Mouse (Mus musculus) limb, embryonic 15.5 days (tissue): Measurements from ENCODE around the gene Arnt2. TPM values are rescaled to one million over a fixed set of nuclear protein-coding genes. Genes with fewer than 3 reads are reported as not detected.

Experiments
- ATAC-seq: fragments of 200-750 bp; cut with Nextera tagmentation; 2 replicates; pipeline ENCODE4 v1.8.0; 2017; ENCODE audit warnings: low read depth, moderate TSS enrichment; ENCODE audit not compliant: insufficient number of reproducible peaks, low FRiP score, low TSS enrichment
- H3K27ac ChIP-seq: fragments of 300-500 bp; sonication (generic); 2 replicates; pipeline ENCODE4 v1.5.1; 2015; ENCODE audit warnings: moderate library complexity, mild to moderate bottlenecking, inconsistent platforms
- H3K27me3 ChIP-seq: fragments of 300-500 bp; sonication (generic); 2 replicates; pipeline ENCODE4 v1.6.1; 2015; ENCODE audit warnings: inconsistent platforms
- H3K36me3 ChIP-seq: fragments of 300-500 bp; sonication (generic); 2 replicates; pipeline ENCODE4 v1.6.1; 2015; ENCODE audit warnings: inconsistent platforms
- H3K4me1 ChIP-seq: fragments of 300-500 bp; sonication (generic); 2 replicates; pipeline ENCODE4 v1.6.1; 2015; ENCODE audit warnings: inconsistent platforms
- H3K4me2 ChIP-seq: fragments of 300-500 bp; sonication (generic); 2 replicates; pipeline ENCODE4 v1.6.1; 2015; ENCODE audit warnings: mild to moderate bottlenecking, inconsistent platforms
- H3K4me3 ChIP-seq: fragments of 300-500 bp; sonication (generic); 2 replicates; pipeline ENCODE4 v1.5.1; 2015; ENCODE audit warnings: mild to moderate bottlenecking, inconsistent platforms
- H3K9ac ChIP-seq: fragments of 300-500 bp; sonication (generic); 2 replicates; pipeline ENCODE4 v1.6.1; 2015; ENCODE audit warnings: inconsistent platforms
- H3K9me3 ChIP-seq: fragments of 300-500 bp; sonication (generic); 2 replicates; pipeline ENCODE4 v1.6.1; 2016; ENCODE audit warnings: inconsistent platforms
- WGBS: fragments of 180-500 bp; shearing (Covaris S2); methylation state at CpG from one replicate; pipeline ENCODE4 v1.1.7; 2015; 5-methylcytosine and 5-hydroxymethylcytosine counted together
- polyA plus RNA-seq: library from polyadenylated mRNA; unstranded; fragments of >200 nt; fragmentation: Nextera tagmentation; extraction: Ambion mirVana; gene quantifications from 2 replicates; pipeline ENCODE4 v1.2.1, GENCODE M21; 2015

Gene Arnt2
- polyA plus RNA-seq, 1 experiment from 2014 or later: 7.3 TPM

DNA sequence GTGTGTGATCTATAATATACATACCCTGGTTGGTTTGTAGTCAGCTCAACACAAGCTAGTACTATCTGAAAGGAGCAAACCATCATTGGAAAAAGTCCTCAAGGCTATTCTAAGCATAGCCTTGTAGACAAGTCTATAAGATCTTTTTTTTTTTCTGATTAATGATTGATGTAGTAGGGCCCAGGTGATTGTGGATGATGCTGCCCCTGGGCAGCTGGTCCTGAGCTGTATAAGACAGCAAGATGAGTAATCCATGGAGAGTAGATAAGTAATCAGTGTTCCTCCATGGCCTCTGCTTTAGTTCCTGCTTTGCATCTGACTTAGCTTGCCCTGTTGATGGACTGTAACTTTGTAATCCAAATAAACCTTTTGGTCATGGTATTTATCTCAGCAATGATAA, 11.8 kb upstream of the Arnt2 start:
- Histone ChIP-seq H3K36me3 (no peaks in the 10 kb centered on the region), H3K9me3 (no peaks in the 10 kb centered on the region), H3K9ac (no peak overlapping the region), H3K27me3 (no peaks in the 10 kb centered on the region), H3K4me3 (no peak overlapping the region), H3K4me2 (no peak overlapping the region), H3K27ac (no peak overlapping the region), H3K4me1 (no peaks in the 10 kb centered on the region)
- no peak for ATAC-seq

GRCm38 (mm10) chr7:84421291-84421665, 11.3 kb upstream of the Arnt2 start:
- no peaks in the 10 kb centered on the region for H3K27me3 ChIP-seq
- no peaks in the 10 kb centered on the region for H3K9me3 ChIP-seq
- H3K27ac ChIP-seq: no peak overlapping the region
- no peak overlapping the region for H3K4me2 ChIP-seq
- H3K9ac ChIP-seq: no peak overlapping the region
- H3K4me3 ChIP-seq: no peak overlapping the region
- H3K4me1 ChIP-seq: no peaks in the 10 kb centered on the region
- H3K36me3 ChIP-seq: no peaks in the 10 kb centered on the region
- ATAC-seq: no peak

GRCm38 (mm10) chr7:84420581-84421290, 10.8 kb upstream of the Arnt2 start:
- no peak overlapping the region for H3K9ac ChIP-seq
- WGBS: 59% methylated on average over 3 of the region's 3 CpGs

GRCm38 (mm10) chr7:84417441-84417840, 7.5 kb upstream of the Arnt2 start:
- H3K4me1 ChIP-seq: no peaks in the 10 kb centered on the region
- H3K36me3 ChIP-seq: no peaks in the 10 kb centered on the region
- H3K9ac ChIP-seq: no peak overlapping the region
- no peak overlapping the region for H3K4me2 ChIP-seq
- ATAC-seq: no peak
- no peaks in the 10 kb centered on the region for H3K9me3 ChIP-seq
- no peaks in the 10 kb centered on the region for H3K27me3 ChIP-seq
- no peak overlapping the region for H3K27ac ChIP-seq
- no peak overlapping the region for H3K4me3 ChIP-seq

More at GRCm38 (mm10) chr7:84420581-84421290, 10.8 kb upstream of the Arnt2 start:
- H3K4me3 ChIP-seq: no peak overlapping the region
- no peaks in the 10 kb centered on the region for H3K9me3 ChIP-seq
- H3K27ac ChIP-seq: no peak overlapping the region
- no peaks in the 10 kb centered on the region for H3K4me1 ChIP-seq
- ATAC-seq: no peak
- H3K27me3 ChIP-seq: no peaks in the 10 kb centered on the region
- no peak overlapping the region for H3K4me2 ChIP-seq
- H3K36me3 ChIP-seq: no peaks in the 10 kb centered on the region

- Histone ChIP-seq H3K27me3 (no peaks in the 10 kb centered on the region), H3K9me3 (no peaks in the 10 kb centered on the region), H3K36me3 (no peaks in the 10 kb centered on the region), H3K9ac (no peak overlapping the region), H3K4me1 (peaks cover 13% of the 10 kb centered on the region), H3K4me3 (no peak overlapping the region), H3K4me2 (no peak overlapping the region), H3K27ac (no peak overlapping the region)
- WGBS: 76% methylated on average over 8 of the region's 8 CpGs
- ATAC-seq: no peak
These were observed 2.6 kb upstream of the Arnt2 start for GRCm38 (mm10) chr7:84412570-84412969.

DNA sequence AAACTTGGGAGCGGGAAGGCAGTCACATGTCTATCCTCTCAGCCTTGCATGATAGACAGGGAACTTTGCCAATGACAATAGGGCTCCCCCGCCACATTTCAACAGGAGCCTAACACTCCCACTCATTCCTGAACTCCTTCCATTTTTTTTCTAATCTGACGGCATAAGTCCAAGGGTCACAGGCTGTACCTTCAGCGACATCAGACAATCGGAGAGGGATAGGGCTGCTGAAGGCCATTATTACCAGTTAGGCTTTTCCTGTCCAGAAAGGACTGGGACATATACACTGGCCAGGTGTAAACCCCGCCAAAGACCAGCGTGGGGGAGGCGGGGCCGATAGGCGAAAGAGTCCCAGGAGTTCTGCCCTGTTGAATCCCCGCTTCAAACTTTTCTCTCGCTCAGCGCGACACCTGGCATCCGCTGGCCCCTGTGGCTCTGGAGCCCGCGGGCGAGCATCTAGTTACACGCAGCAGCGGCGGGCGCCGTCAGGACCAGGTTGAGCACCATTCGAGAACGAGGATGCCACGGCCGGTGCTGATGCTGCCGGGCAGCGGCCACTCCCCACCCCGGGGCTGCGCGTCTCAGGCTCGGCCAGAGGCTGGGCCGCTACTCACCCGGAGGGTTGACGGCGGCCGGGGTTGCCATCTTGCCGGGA, 608 bp downstream of the Arnt2 start:
- peaks cover 13% of the 10 kb centered on the region for H3K4me1 ChIP-seq
- peak overlapping the region; percentile 69 for H3K4me3 ChIP-seq
- ATAC-seq: peak; percentile 57; the same call in 1 of the 2 replicates
- WGBS: 1% methylated on average over 39 of the region's 39 CpGs
- H3K9me3 ChIP-seq: no peaks in the 10 kb centered on the region
- H3K4me2 ChIP-seq: peak overlapping the region; percentile 87
- H3K27ac ChIP-seq: peak overlapping the region; percentile 79
- H3K9ac ChIP-seq: peak overlapping the region; percentile 77
- H3K27me3 ChIP-seq: no peaks in the 10 kb centered on the region
- no peaks in the 10 kb centered on the region for H3K36me3 ChIP-seq

- H3K36me3 ChIP-seq: no peaks in the 10 kb centered on the region
- H3K4me3 ChIP-seq: no peak overlapping the region
- no peak overlapping the region for H3K27ac ChIP-seq
- no peak overlapping the region for H3K9ac ChIP-seq
- 82% methylated on average over 5 of the region's 5 CpGs for WGBS
- no peaks in the 10 kb centered on the region for H3K9me3 ChIP-seq
- no peaks in the 10 kb centered on the region for H3K27me3 ChIP-seq
- H3K4me2 ChIP-seq: no peak overlapping the region
- ATAC-seq: no peak
- peaks cover 13% of the 10 kb centered on the region for H3K4me1 ChIP-seq
These were observed 1.7 kb downstream of the Arnt2 start for GRCm38 (mm10) chr7:84408282-84408681.

DNA sequence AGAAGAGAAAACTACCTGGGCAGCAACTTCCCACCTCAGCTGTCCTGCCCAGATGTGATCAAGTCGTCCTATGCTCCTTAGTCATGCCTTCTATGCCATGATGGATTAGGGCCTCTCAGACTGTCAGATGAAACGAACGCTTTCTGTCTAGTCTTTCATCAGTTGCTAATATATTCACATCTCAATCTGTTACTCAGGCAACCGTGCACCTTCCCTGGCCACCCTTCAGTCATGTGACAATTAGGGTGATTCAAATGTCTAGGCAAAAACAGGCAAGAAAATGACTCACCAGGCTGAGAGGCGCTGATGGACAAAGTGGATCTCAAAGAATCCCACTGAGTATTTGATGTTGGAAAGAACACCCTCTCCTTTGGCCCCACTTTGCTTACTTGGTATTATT, 6.6 kb downstream of the Arnt2 start:
- Histone ChIP-seq H3K9ac (no peak overlapping the region), H3K9me3 (no peaks in the 10 kb centered on the region), H3K36me3 (no peaks in the 10 kb centered on the region), H3K27ac (no peak overlapping the region), H3K27me3 (no peaks in the 10 kb centered on the region), H3K4me3 (no peak overlapping the region), H3K4me2 (no peak overlapping the region), H3K4me1 (no peaks in the 10 kb centered on the region)
- WGBS: 61% methylated on average over 5 of the region's 5 CpGs
- no peak for ATAC-seq

DNA sequence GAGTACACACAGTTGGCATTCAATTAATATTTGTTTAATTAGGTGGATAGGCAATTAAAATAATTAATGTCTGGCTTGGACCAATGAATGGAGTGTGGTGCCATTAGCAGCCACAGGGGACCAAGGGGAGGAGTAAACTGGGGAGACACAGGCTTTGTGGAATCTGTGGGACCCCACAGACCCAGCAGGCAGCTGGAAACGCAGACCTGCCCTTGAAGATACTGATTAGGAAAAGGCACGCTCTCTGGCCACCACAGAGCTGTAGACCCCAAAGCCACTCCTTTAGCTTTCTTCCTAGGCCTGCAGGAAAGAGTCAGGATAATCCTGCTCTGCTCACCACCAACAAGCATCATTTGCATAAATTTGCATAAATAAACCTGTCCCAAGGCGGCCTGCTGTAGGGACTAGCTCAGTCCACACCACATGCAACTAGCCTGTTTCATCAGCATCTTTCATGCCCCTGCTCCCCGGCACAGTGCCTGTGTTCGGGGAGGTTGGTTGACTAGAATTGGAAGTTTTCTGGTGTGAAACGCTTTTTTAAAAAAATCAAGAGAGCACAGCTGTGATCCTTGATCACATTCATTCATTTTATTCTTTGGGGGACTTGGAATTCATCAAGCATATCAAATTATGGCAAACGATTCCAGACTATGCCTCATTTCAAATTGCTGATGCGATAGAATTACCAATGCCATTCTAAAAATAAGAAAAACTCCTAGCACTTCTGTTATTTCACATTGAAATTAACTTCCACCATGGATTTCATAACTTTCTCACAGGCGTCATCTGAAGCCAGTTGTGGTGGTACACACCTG, 8.1 kb downstream of the Arnt2 start:
- Histone ChIP-seq H3K4me3 (no peak overlapping the region), H3K36me3 (no peaks in the 10 kb centered on the region), H3K27ac (no peak overlapping the region), H3K9ac (no peak overlapping the region), H3K4me2 (no peak overlapping the region), H3K27me3 (no peaks in the 10 kb centered on the region), H3K4me1 (0 out of 2 replicates have a peak, but pooled peaks cover 3% of the 10 kb centered on the region), H3K9me3 (no peaks in the 10 kb centered on the region)
- ATAC-seq: no peak
- 55% methylated on average over 9 of the region's 9 CpGs for WGBS

GRCm38 (mm10) chr7:84397320-84397719, 12.7 kb downstream of the Arnt2 start:
- Histone ChIP-seq H3K4me3 (no peak overlapping the region), H3K4me1 (0 out of 2 replicates have a peak, but pooled peaks cover 3% of the 10 kb centered on the region), H3K36me3 (no peaks in the 10 kb centered on the region), H3K27ac (no peak overlapping the region), H3K4me2 (no peak overlapping the region), H3K9me3 (no peaks in the 10 kb centered on the region), H3K9ac (no peak overlapping the region), H3K27me3 (no peaks in the 10 kb centered on the region)
- ATAC-seq: no peak
- WGBS: 41% methylated on average over 1 of the region's 1 CpGs

DNA sequence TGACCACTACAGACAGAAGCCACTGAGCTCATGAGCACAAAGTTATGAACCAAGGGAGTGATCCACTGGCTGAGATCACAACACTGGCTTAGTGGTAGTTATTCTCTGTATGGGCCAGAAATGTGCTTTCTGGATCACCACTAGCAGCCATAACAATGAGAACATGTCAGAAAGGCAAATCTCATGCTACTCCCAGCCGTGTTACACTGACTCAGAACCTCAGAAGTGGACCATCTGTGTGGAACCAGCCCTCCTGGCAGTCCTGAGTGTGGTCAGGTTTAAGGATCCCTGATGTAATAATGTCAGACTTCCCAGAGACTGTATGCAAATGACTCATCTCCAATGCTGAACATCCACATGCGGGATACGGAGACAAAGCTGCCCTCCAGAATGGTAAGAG, 13.4 kb downstream of the Arnt2 start:
- Histone ChIP-seq H3K27ac (no peak overlapping the region), H3K4me2 (no peak overlapping the region), H3K9me3 (no peaks in the 10 kb centered on the region), H3K36me3 (no peaks in the 10 kb centered on the region), H3K4me1 (0 out of 2 replicates have a peak, but pooled peaks cover 3% of the 10 kb centered on the region), H3K4me3 (no peak overlapping the region), H3K27me3 (no peaks in the 10 kb centered on the region), H3K9ac (no peak overlapping the region)
- WGBS: 90% methylated on average over 3 of the region's 3 CpGs
- no peak for ATAC-seq

DNA sequence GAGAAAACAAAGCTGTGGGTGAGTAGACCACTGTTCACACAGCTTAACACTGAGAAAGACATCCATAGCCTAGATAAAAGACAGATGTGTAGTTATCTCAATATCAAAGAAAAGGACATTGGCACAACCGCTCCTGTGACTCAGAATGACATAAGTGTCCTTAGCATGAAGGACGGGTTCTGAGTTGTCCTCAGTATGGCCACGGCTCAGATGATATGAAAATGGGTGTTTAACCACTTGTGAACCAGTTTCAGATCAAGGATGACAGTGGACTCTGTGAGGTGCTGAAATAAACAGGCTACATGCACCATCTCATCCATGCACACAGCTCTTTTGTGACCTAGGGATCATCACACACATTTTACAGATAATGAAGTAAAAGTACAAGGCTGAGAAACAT, 22.1 kb downstream of the Arnt2 start:
- ATAC-seq: no peak
- WGBS: 68% methylated on average over 3 of the region's 3 CpGs
- Histone ChIP-seq H3K4me3 (no peak overlapping the region), H3K9me3 (no peaks in the 10 kb centered on the region), H3K4me2 (no peak overlapping the region), H3K27me3 (no peaks in the 10 kb centered on the region), H3K9ac (no peak overlapping the region), H3K36me3 (no peaks in the 10 kb centered on the region), H3K4me1 (no peaks in the 10 kb centered on the region), H3K27ac (no peak overlapping the region)
